Mouse (Mus musculus) hindbrain, embryonic 14.5 days (tissue): ENCODE measurements around the gene Arhgap33. TPM values are rescaled to one million over a fixed set of nuclear protein-coding genes. Genes with fewer than 3 reads are reported as not detected.

Experiments used
- ATAC-seq: fragments of 200-750 bp; cut with Nextera tagmentation; 2 replicates; pipeline ENCODE4 v1.8.0; 2017; ENCODE audit warnings: moderate number of reproducible peaks, mild to moderate bottlenecking, moderate TSS enrichment, moderate library complexity; ENCODE audit not compliant: low FRiP score
- DNase-seq: peaks from one replicate; pipeline ENCODE4 v3.0.0-alpha.2; 2015; ENCODE audit warnings: low spot score
- H3K27ac ChIP-seq: fragments of 300-500 bp; sonication (generic); 2 replicates; pipeline ENCODE4 v1.5.1; 2014; ENCODE audit warnings: mild to moderate bottlenecking, moderate library complexity
- H3K27me3 ChIP-seq: fragments of 300-500 bp; sonication (generic); 2 replicates; pipeline ENCODE4 v1.6.1; 2014; ENCODE audit warnings: mild to moderate bottlenecking, low read length, mixed read lengths; ENCODE audit not compliant: control insufficient read depth, insufficient read depth
- H3K36me3 ChIP-seq: fragments of 300-500 bp; sonication (generic); replicated peaks from 2 replicates; pipeline ENCODE4 v1.6.1; 2014; ENCODE audit not compliant: control insufficient read depth, insufficient read depth
- H3K4me1 ChIP-seq: fragments of 300-500 bp; sonication (generic); replicated peaks from 2 replicates; pipeline ENCODE4 v1.6.1; 2014; ENCODE audit warnings: antibody characterized with exemption, low read length, mixed read lengths; ENCODE audit not compliant: control insufficient read depth, insufficient read depth
- H3K4me2 ChIP-seq: fragments of 300-500 bp; sonication (generic); replicated peaks from 2 replicates; pipeline ENCODE4 v1.6.1; 2014; ENCODE audit warnings: mild to moderate bottlenecking, moderate library complexity
- H3K4me3 ChIP-seq: fragments of 300-500 bp; sonication (generic); replicated peaks from 2 replicates; pipeline ENCODE4 v1.5.1; 2014; ENCODE audit warnings: mild to moderate bottlenecking, low read length
- H3K9ac ChIP-seq: fragments of 300-500 bp; sonication (generic); 2 replicates; pipeline ENCODE4 v1.6.1; 2014
- H3K9me3 ChIP-seq: fragments of 300-500 bp; sonication (generic); 2 replicates; pipeline ENCODE4 v1.6.1; 2016; ENCODE audit warnings: low read length; ENCODE audit not compliant: control insufficient read depth
- WGBS: fragments of 180-500 bp; shearing (Covaris S2); extraction: QIAGEN DNeasy Blood & Tissue Kit; methylation state at CpG from one replicate; pipeline ENCODE4 v1.1.7; 2014; 5-methylcytosine and 5-hydroxymethylcytosine counted together
- polyA plus RNA-seq: library from polyadenylated mRNA; unstranded; fragments of >200 nt; fragmentation: Nextera tagmentation; extraction: Ambion mirVana; gene quantifications from 2 replicates; pipeline ENCODE4 v1.2.1, GENCODE M21; 2014

Arhgap33 gene
- polyA plus RNA-seq, 1 experiment from 2014 or later = 112 TPM

DNA sequence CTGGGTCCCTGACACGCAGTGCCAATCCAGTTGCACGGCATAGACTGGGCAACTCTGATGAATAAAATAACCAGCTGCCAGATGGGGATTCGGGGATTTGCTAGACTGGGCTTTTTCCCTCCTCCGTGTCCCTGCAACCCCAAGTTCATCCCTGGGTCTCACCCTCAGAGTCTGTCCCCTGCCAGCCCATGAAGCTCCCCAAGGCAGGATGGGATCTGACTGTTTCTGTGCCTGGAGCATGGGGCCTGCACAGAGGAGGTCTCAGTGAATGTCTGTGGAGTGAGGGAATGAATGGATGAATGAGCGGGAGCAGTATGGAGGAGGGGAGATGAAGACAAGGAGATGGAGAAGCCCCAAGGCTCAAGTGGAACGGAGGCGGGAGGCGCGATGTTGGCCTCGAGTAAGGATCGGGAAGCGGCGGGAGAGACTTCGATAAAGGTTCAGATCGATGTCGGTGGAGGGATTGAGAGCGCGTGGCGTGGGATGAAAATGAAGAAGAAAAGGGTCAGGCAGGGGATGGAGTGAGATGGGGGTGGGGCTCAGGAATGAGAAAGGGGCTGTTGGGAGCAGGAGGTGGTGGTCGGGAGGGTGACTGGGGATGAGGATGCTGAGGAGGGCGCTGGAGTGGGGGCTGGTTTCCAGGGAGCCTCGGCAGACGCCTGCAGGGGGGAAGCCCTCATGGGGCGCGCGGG, 773 bp downstream of the Arhgap33 start:
- 2% methylated on average over 24 of the region's 26 CpGs for WGBS
- ATAC-seq = peak; percentile 41
- Histone ChIP-seq H3K4me3 (peak overlapping the region; percentile 88), H3K4me2 (peak overlapping the region; percentile 69), H3K9ac (peak overlapping the region; percentile 97), H3K9me3 (no peaks in the 10 kb centered on the region), H3K27ac (peak overlapping the region; percentile 96), H3K27me3 (no peaks in the 10 kb centered on the region), H3K4me1 (peaks cover 36% of the 10 kb centered on the region), H3K36me3 (peaks cover 38% of the 10 kb centered on the region)
- DNase-seq = peak; percentile 40

DNA sequence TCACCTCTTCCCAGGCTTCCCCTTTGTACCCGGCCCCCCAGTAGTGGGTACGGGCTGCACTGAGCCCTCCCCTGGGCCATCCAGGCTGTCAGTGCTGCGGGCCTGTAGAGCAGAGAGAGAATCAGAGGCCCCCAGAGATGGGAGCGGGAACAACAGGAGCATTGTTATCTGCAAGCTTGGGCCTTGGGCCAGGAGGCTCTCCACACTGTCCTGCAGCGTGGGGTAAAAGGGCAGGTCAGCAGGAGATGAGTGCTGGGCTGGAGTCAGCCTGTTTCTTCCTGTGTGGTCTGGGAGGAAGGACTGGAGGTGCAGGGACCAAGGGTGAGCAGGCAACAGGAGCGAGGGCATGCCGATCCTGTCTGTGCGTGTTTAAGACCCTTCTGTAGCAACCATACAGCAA, 1.9 kb downstream of the Arhgap33 start:
- peak overlapping the region; percentile 69 for H3K4me2 ChIP-seq
- no peaks in the 10 kb centered on the region for H3K27me3 ChIP-seq
- WGBS = 8% methylated on average over 8 of the region's 8 CpGs
- H3K4me1 ChIP-seq = peaks cover 36% of the 10 kb centered on the region
- peak; percentile 37 for DNase-seq
- H3K36me3 ChIP-seq = peaks cover 49% of the 10 kb centered on the region
- no peak for ATAC-seq
- no peak overlapping the region for H3K27ac ChIP-seq
- H3K4me3 ChIP-seq = peak overlapping the region; percentile 88
- no peaks in the 10 kb centered on the region for H3K9me3 ChIP-seq
- peak overlapping the region; percentile 97 for H3K9ac ChIP-seq

DNA sequence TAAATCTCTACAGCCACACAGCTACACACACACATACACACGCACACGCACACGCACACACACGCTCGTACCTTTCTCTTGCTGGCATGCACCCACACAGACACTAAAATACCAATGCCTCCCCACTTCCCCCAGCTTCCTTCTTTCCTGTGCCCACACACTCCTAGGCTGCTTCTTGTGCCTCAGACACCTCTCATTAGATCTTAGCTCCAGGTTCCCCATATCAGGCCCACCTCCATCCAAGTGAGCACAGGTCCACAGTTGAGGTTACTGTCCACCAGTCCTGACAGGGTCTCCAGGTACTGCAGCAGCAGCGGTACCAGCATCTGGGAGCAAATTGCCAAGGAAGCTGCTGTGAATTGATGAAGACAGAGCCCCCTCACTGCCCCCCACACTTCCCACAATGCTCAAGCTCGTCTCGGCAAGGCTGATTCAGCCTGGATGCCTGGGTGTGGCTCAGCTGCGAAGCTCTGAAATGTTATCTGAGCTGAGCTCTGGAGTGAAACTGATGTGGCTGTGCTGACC, 3.5 kb downstream of the Arhgap33 start:
- peaks cover 36% of the 10 kb centered on the region for H3K4me1 ChIP-seq

DNA sequence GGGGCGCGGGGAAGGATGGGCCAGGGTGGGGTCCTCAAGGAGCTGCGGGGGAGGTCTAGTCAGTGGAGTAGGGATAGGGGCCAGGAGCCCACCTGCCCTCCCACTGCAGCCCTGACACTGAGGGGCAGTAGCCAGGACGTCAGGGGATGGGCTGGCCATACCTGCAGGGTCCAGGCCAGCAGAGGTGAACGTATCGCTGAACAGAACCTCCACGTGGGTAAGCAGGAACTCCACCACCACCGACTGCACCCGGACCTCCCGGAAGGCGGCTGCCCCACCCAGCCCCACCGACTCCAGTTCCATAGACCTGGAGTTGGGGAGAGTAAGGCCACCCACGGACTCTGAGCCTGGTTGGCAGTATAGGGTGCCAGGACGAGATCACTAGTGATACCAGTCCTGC, 7.9 kb downstream of the Arhgap33 start:
- H3K27ac ChIP-seq = no peak overlapping the region
- no peaks in the 10 kb centered on the region for H3K27me3 ChIP-seq
- WGBS = 86% methylated on average over 14 of the region's 14 CpGs
- H3K9me3 ChIP-seq = no peaks in the 10 kb centered on the region
- ATAC-seq = no peak
- H3K9ac ChIP-seq = no peak overlapping the region
- no peak overlapping the region for H3K4me3 ChIP-seq
- no peak overlapping the region for H3K4me2 ChIP-seq
- H3K36me3 ChIP-seq = peaks cover 100% of the 10 kb centered on the region
- no peak for DNase-seq
- peaks cover 8% of the 10 kb centered on the region for H3K4me1 ChIP-seq

More for the DNA sequence above, 3.5 kb downstream of the Arhgap33 start:
- WGBS = 83% methylated on average over 9 of the region's 9 CpGs
- DNase-seq (no peak), ATAC-seq (no peak)
- Histone ChIP-seq H3K27me3 (no peaks in the 10 kb centered on the region), H3K4me3 (0 out of 2 replicates have a peak overlapping the region, but pooled peaks have one; percentile 88), H3K36me3 (peaks cover 65% of the 10 kb centered on the region), H3K27ac (no peak overlapping the region), H3K9me3 (no peaks in the 10 kb centered on the region), H3K9ac (peak overlapping the region; percentile 97), H3K4me2 (peak overlapping the region; percentile 69)

DNA sequence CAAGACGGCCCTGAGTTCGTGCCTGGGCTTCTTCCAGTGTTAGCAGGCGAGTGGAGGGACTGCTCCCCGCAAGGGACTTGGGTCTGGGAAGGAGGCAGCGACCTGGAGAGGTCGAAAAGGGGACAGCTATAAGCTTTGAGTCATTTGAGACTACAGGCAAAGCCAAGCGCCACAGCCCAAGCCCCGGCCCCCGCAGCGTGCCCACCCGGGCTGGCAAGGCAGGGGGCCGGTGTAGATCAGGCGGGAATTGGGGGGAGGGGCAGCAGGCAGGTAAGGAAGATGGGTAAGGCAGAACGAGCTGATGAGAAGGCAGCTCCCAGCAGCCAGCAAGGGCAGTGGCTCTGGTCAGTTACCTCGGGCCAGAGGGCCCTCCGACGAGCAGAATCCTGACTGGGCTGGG, 8.5 kb downstream of the Arhgap33 start:
- no peak overlapping the region for H3K27ac ChIP-seq
- H3K27me3 ChIP-seq = no peaks in the 10 kb centered on the region
- H3K36me3 ChIP-seq = peaks cover 96% of the 10 kb centered on the region
- 31% methylated on average over 15 of the region's 17 CpGs for WGBS
- no peak overlapping the region for H3K9ac ChIP-seq
- 0 out of 2 replicates have a peak, but pooled peaks cover 2% of the 10 kb centered on the region for H3K4me1 ChIP-seq
- H3K9me3 ChIP-seq = no peaks in the 10 kb centered on the region
- H3K4me3 ChIP-seq = no peak overlapping the region
- no peak for ATAC-seq
- H3K4me2 ChIP-seq = no peak overlapping the region
- no peak for DNase-seq

DNA sequence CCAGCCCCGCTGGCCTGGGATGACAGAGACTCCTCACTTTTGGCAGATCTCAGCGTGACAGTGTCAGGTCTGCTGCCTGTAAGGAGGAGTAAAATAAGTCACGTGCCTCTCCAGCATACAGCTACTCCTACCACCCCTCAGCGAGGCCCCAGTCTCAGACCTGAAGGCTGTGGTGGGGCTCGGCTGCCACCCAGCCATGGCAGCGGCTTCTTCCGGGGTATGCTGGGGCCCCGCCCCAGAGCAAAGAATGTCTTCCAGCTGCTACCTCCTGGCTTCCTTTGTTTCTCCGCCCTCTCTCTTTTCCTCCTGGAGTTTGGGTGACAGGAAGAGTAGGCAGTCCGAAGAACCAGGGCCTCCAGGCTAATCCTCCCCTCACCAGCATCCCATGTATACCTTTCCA, 8.9 kb downstream of the Arhgap33 start:
- Histone ChIP-seq H3K9ac (no peak overlapping the region), H3K9me3 (no peaks in the 10 kb centered on the region), H3K27me3 (no peaks in the 10 kb centered on the region), H3K27ac (no peak overlapping the region), H3K4me2 (no peak overlapping the region), H3K36me3 (peaks cover 91% of the 10 kb centered on the region), H3K4me1 (no peaks in the 10 kb centered on the region), H3K4me3 (no peak overlapping the region)
- WGBS = 42% methylated on average over 10 of the region's 10 CpGs
- DNase-seq (no peak), ATAC-seq (no peak)

DNA sequence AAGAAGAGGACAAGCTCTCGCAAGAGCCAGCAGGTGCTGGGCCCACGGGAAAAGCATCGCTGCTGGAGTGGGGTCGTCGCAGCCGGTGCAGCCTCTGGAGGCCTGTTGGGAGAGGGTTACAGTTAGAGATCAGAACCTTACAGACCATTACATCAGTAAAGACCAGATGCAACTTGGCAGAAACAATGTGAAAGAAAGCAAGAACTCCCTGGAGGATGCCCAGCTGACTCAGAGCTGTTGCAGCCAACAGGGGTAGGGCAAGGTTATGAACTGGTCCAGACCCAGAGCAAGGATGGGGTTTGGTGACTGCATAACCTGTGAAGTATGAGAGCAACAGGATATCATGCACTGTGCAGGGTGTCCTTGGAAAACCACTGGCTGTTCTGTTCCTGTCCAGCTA, 10.4 kb downstream of the Arhgap33 start:
- no peak overlapping the region for H3K27ac ChIP-seq
- H3K9me3 ChIP-seq = no peaks in the 10 kb centered on the region
- WGBS = 86% methylated on average over 6 of the region's 6 CpGs
- DNase-seq (no peak), ATAC-seq (no peak)
- H3K27me3 ChIP-seq = no peaks in the 10 kb centered on the region
- no peak overlapping the region for H3K4me2 ChIP-seq
- no peaks in the 10 kb centered on the region; the same call in 1 of the 2 replicates for H3K4me1 ChIP-seq
- H3K9ac ChIP-seq = no peak overlapping the region
- H3K4me3 ChIP-seq = no peak overlapping the region
- H3K36me3 ChIP-seq = peaks cover 77% of the 10 kb centered on the region

DNA sequence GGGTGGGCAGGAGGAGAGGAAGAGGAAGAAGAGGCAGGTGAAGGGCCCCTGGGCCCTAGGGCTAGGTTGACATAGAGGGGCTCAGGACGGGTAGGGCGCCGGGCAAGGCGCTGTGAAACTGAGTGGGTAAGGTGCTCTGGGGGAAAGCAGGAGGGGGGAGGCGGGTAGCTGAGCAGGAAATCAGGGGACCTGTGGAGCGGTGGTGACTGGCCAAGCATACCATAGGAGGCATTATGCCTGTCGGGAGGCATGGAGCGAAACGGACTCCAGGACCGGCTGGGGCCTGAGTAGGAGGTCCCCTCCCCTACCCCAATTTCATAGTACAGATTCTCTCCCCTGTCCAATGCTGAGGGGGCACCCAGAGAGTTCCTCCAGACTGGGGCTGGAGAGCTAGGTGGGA, 12.0 kb downstream of the Arhgap33 start:
- Histone ChIP-seq H3K4me2 (no peak overlapping the region), H3K9ac (no peak overlapping the region), H3K27ac (no peak overlapping the region), H3K9me3 (no peaks in the 10 kb centered on the region), H3K27me3 (no peaks in the 10 kb centered on the region), H3K4me3 (no peak overlapping the region), H3K36me3 (peaks cover 61% of the 10 kb centered on the region), H3K4me1 (no peaks in the 10 kb centered on the region; the same call in 1 of the 2 replicates)
- no peak for DNase-seq
- ATAC-seq = no peak
- WGBS = 75% methylated on average over 10 of the region's 10 CpGs

DNA sequence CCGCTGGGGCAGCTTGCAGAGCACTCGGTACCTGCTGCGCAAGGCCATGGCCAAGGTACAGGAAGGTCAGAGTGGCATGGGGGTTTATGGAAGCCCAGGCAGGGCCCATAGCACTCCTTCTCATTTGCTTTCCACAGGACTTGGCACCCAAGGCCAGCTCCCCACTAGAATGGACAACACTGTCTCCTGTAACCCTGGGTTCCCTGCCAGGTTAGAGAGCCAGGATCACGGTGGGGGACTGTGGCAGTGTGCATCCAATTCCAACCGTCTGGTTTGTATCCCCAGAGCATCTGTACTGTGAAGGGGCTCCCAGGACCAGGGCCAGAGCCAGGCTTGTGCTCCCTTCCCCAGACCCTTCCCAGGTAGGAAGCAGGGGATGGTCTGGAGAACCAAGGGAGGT, 14.0 kb downstream of the Arhgap33 start:
- no peaks in the 10 kb centered on the region for H3K9me3 ChIP-seq
- H3K27ac ChIP-seq = no peak overlapping the region
- DNase-seq = no peak
- ATAC-seq = no peak
- no peak overlapping the region for H3K4me2 ChIP-seq
- no peak overlapping the region for H3K4me3 ChIP-seq
- H3K9ac ChIP-seq = no peak overlapping the region
- 71% methylated on average over 5 of the region's 5 CpGs for WGBS
- H3K36me3 ChIP-seq = peaks cover 40% of the 10 kb centered on the region
- no peaks in the 10 kb centered on the region for H3K27me3 ChIP-seq
- H3K4me1 ChIP-seq = no peaks in the 10 kb centered on the region; the same call in 1 of the 2 replicates
